Mouse (Mus musculus) CH12.LX (cell line): ENCODE measurements at regions not wholly inside any gene's neighbourhood (a gene's known extent, or its start where the extent isn't known, plus 50 kb on each side); places are given as distances from the start of the nearest gene placed in this dataset.

Experiments
- CTCF ChIP-seq, 2 experiments: IDR thresholded peaks in 1 of 2; conservative IDR thresholded peaks in 1 of 2; 2 replicates each; pipeline ENCODE4 v1.5.1; 2011 to 2012; ENCODE audit warnings: low read depth in 2 of 2, low read length in 2 of 2, improper control_type of control experiment in 1 of 2, inconsistent platforms in 1 of 2, mild to moderate bottlenecking in 1 of 2, moderate library complexity in 1 of 2
- EP300 ChIP-seq: IDR thresholded peaks from 2 replicates; pipeline ENCODE4 v1.6.1; 2011; ENCODE audit warnings: low read length, improper control_type of control experiment
- GABPA ChIP-seq: IDR thresholded peaks from 2 replicates; pipeline ENCODE4 v1.6.1; 2012; ENCODE audit warnings: low read depth, low read length, improper control_type of control experiment, inconsistent platforms; ENCODE audit not compliant: insufficient replicate concordance
- MAX ChIP-seq: IDR thresholded peaks from 2 replicates; pipeline ENCODE4 v1.6.1; 2011; ENCODE audit warnings: low read length, improper control_type of control experiment
- MEF2A ChIP-seq: IDR thresholded peaks from 2 replicates; pipeline ENCODE4 v1.6.1; 2014; ENCODE audit warnings: low read depth, mild to moderate bottlenecking, inconsistent platforms, low read length, improper control_type of control experiment, borderline replicate concordance
- NRF1 ChIP-seq: IDR thresholded peaks from 2 replicates; pipeline ENCODE4 v1.6.1; 2014; ENCODE audit warnings: low read depth, mild to moderate bottlenecking, inconsistent platforms, low read length, improper control_type of control experiment, moderate library complexity
- SMC3 ChIP-seq: IDR thresholded peaks from 2 replicates; pipeline ENCODE4 v1.6.1; 2011; ENCODE audit warnings: low read depth, low read length, improper control_type of control experiment
- ZC3H11A ChIP-seq: IDR thresholded peaks from 2 replicates; pipeline ENCODE4 v1.6.1; 2012; ENCODE audit warnings: low read depth, mild to moderate bottlenecking, inconsistent platforms, low read length, improper control_type of control experiment
- ZMIZ1 ChIP-seq: IDR thresholded peaks from 2 replicates; pipeline ENCODE4 v1.6.1; 2012; ENCODE audit warnings: low read depth, mild to moderate bottlenecking, inconsistent platforms, low read length, improper control_type of control experiment

- TF ChIP-seq CTCF (conservative IDR thresholded peaks at IDR 0.05 in 1 of 2, IDR thresholded peaks at IDR 0.05 in 1 of 2; ENCODE audit: low read depth in 2 of 2, low read length in 2 of 2): no peak
- no peak for TF ChIP-seq NRF1
- no peak for TF ChIP-seq MEF2A
- no peak for TF ChIP-seq ZMIZ1
- TF ChIP-seq GABPA: no peak
- TF ChIP-seq SMC3: no peak
- no peak for TF ChIP-seq MAX
- no peak for TF ChIP-seq EP300
- no peak for TF ChIP-seq ZC3H11A
Observed at GRCm38 (mm10) chr8:64366974-64367266, 160.8 kb upstream of the Tll1 start.
